Mouse (Mus musculus) spleen, postnatal 36 days (tissue): ENCODE results near the gene Rasl10a.

Source experiments
- DNase-seq, 2 experiments: peaks; one replicate each; pipeline ENCODE4 v3.0.0; 2022; ENCODE audit warnings: low spot score in 2 of 2, mixed read lengths in 1 of 2

Rasl10a gene

DNA sequence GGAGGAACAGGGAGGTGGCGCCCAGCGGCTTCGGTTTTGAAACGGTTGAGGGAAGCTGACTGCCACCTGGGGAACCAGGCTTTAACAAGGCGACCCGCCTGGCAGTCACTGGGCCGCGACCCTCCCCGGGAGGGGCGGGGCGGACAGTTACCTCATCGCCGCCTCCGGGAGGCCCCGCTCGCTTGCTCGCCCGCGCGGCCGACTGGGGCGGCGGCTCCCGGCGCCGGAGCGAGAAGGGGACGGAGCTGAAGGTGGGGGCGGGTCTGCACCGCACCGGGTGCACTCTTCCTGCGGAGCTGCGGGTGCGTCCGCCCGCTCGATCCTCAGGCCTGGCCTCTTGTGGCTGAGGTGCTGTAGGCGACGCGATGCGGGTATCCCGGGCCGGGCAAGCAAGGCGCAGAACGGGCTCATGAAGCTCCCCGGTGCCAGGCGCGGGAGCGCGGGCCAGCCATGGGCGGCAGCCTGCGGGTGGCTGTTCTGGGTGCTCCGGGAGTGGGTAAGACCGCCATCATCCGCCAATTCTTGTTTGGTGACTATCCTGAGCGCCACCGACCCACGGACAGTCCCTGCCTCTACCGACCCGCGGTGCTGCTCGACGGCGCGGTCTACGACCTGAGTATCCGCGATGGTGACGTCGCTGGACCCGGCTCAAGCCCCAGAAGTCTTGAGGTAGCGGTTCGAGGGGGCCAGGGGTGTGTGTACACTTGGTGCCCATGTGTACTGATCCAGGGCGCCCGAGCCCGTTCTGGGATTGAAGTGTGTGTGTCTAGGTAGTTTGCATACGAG is at the start of gene Rasl10a:
Gene Rasl10a, plus strand, starts transcription at position 273 of the 786 bp plus-strand sequence.
- peak; percentile 79 to 84 for DNase-seq

DNA sequence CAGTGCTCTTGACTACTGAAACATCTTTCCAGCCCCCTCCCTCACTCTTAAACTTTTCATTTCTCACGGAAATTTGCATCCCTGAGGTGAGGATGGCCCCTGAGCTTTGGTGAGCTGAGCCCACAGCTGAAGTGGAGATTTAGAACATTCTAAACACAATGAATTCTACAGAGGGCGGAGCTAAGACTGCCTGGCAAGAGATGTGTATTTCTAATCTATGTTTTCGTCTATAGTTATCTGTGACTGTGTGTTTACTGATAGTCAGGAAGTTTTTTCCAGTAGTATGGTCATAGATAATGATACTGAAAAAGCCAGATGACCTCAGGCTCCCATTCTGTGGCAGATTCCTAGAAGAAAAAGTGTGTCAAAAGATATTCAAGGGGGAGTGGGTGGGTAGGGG is 49.1 kb upstream of the Rasl10a start:
- no peak for DNase-seq

DNA sequence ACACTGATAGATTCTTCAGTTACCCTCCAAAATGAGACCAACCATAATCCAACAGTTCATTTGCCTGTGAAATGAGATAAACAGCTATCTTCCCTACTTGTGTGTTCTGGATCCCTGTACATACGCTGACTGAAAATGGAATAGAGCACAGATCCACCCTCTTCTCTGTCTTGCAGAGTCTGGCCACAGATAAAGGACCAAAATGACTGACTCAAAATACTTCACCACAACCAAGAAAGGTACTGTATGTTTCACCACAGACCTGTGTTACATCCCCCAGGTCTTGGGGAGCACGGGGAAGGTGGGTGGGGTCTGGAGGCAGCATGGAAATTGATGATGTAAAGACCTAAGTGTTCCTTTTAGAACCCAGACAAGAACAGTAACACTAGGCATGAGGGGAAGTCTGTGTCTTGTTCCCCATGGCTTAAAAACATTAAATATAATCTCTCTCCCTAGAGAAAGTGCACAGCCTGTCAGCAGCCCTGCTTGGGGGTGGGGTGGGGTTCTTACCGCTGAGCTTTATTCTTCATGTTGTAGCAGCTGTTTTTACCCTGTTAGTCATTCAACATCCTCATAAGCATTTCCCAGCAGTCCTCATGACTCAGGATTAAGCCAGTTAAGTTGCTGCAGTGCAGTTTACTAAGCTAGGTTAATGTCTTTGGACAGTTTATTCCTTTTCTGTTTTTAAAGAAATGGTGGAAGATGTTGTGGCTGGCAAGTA is 48.4 kb upstream of the Rasl10a start:
- DNase-seq = peak; percentile 10 to 42

DNA sequence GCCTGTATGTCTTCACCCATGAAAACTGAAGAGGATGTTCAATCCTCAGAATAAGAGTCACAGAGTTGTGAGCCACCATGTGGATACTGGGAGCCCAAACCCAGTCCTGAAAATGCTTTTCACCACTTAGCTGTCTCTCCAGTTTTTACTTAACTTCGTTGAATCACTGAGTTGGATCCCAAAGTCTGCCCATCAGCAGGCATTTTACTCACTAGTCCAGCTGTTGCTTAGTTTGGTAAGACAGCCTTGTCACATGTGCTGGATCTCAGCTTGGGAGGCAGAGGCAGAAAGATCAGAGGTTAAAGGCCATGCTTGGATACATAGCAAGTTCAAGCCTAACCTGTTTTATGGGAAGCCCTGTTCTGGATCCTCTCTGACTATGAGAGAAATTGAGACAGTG is 47.7 kb upstream of the Rasl10a start:
- no peak for DNase-seq

DNA sequence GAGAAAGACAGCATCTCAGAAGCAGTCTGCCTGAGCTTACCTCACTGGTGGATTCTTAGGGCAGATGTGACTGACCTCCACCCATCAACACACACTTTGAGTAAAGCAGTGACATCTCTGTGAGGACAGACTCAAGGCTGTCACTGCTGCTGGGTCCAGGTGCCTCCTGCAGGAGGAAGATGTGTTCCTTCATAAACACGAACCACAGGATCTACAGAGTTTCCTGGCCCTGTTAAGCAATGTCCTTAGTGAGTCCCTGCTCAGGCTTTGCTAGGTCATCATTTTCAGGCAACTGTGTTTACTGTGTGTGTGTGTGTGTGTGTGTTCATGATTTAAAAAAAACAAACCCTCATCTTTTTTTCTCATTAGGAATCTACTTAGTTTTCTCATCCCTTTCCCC is 46.4 kb upstream of the Rasl10a start:
- no peak for DNase-seq

DNA sequence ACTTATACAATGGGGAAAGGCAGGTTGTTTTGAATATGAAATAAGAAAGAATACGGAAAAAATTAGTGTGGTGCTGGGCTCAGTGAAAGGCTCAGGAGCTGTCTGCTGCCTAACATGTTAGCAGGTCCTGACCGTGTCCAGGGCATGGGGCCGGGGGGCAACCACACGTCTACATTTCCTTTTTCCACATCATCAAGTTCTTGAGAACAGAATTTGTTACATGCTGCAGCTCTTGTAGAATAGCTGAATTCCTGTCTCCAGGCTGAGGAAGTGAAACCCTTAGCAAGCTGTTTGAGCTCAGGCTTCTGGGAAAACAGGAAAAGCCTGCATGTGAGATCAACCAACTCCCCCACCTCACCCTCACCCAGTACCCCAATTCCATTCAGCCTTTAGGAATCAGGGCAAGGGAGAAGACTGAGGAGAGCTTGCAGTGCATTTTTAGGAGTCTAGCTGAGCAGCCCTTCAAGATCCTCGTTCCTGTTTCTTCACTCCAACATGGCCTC is 45.7 kb upstream of the Rasl10a start:
- DNase-seq = peak; percentile 10 to 20

DNA sequence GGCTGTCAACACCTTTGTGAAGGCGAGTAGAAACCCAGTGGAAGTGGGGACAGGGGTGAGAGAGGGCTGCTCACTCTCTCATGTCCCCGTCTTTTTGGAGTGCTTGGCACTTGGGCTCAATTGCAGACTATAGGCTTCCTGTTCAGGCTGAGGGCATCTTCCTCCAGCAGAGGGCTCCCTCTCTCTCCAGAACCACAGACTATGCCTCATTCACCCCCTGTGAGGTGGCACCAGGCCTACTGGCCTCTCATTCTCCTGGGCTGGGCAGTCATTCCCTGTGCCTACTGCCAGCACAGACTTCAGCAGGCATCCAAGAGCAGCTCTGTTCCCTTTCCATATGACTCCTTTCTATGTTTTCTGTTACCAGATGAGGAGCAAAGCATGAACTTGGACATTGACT is 42.2 kb upstream of the Rasl10a start:
- DNase-seq = peak; percentile 27

DNA sequence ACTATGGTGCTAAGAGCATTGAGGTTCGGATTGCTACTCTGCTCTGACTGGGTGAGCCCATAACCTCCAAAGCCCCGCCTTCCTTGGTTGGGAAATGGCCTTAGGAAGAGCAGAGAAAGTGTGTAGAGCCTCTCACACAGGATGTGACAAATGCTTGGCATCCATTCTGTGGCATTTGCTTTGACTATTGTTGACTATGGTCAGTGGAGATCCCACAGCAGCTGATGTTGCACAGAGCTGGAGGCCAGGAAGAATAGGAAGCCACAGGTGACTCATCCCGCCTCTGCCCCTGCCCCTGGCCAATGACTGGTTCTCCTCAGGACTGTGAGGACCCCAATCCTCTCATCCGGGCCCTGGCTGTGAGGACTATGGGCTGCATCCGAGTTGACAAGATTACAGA is 41.6 kb upstream of the Rasl10a start:
- DNase-seq = no peak

DNA sequence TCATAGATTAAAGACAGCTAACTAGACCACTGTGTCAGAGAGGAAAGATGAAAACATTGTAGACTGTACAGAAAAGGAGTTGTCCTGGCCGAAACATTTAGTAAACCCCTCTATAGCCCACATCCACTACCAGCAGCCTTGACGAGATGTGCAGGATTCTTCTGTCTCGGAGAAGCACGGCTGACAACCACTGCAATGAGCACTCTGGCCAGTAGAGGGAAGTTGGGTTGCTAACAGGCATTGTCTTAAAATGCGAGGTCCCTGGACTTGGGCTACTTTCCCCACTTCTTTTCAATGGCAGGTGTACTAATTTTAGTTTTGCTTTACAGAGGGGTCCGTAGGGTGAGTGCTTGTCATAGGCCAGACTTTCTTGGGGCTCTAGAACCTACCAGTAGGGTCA is 40.4 kb upstream of the Rasl10a start:
- no peak for DNase-seq

DNA sequence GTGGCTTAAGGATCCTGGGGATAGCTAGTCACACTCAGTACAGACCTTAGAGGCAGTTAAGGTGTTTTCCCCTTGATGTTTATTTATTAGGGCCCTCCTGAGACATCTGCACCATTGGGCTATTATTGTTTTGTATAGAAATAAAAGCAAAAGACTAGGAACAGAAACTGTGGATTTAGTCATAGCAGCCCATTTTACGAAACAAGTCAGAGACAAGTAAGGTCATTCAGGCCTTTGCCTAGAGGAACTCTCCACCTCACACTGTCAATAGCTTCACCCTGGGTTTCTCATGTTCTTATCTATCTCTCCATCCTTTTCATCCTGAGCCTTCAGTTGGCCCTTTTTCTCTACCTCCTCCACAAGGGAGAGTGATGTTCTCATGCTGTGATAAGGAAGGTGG is 32.8 kb upstream of the Rasl10a start:
- DNase-seq = no peak

DNA sequence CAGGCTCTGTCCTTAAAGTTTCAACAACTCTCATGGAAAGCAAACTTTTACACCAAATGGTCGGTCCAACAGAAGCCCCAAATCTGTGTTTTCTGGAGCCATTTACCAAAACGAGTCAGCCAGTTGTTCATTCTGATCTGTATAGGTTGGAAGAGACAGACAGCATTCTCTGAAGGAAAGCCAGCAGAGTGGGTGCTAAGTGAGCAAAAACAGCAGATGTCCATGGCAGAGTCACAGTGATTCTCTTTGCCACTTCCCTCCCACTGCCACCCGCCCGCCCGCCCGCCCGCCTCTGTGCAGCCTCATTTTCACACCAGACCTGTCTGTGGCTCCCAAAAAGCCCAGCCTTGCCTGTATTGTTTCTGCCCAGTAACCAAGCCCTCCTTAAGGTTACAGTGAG is 29.7 kb upstream of the Rasl10a start:
- DNase-seq = no peak

DNA sequence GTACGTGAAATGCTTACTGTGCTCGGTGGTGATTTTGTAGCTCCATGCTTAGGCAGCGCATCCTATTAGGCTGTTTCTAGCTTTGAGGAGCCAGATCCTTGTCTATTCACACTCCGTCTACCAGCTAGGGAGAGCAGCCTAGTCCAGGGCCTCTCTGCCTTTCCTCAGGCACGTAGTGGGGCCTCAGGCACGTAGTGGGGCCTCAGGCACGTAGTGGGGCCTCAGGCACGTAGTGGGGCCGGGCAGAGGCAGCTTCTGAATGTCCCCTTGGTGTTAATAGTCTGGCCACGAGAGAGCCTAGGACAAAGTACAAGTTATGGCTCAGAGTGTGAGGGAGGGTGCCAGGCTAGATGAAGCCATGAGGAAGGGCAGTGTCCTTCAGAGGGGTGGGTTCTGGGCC is 25.2 kb upstream of the Rasl10a start:
- no peak for DNase-seq

DNA sequence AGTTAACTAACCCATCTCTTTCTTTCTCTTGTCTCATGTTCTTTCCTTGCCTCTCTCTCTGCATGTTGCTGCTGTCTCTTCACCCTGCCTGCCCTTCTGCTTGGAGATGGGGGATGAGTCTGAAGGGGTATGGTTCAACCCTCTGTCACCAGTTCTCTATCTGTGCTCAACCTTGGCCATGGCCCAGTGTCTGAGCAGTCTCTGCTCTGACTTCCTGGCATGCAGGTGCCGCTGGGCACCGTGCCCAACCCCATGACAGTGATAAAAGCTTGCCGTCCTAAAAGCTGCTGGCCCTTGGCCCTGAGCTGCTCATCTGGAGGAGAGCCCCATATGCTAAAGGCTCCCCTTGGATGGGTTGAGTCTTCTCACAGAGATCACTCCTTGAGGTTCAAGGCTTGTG is 24.8 kb upstream of the Rasl10a start:
- DNase-seq = no peak

DNA sequence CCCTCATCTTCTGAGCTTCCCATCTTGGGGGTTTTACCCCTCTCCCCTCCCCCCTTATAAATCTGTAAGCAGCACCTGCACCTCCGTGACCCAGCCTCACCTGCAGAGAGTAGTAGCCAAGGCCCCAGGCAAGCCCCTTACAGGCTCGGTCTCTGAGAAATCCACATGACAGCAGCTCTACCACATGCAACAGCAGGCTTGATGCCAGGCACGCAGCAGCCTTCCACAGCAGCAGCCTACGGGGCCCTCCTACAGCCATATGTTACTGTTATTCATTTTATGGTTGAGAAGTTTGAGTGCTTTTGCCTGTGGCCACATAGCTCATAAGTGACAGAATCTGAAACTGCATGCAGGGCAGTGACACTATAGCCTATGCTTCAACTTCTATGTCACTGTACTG is 22.5 kb upstream of the Rasl10a start:
- no peak for DNase-seq

DNA sequence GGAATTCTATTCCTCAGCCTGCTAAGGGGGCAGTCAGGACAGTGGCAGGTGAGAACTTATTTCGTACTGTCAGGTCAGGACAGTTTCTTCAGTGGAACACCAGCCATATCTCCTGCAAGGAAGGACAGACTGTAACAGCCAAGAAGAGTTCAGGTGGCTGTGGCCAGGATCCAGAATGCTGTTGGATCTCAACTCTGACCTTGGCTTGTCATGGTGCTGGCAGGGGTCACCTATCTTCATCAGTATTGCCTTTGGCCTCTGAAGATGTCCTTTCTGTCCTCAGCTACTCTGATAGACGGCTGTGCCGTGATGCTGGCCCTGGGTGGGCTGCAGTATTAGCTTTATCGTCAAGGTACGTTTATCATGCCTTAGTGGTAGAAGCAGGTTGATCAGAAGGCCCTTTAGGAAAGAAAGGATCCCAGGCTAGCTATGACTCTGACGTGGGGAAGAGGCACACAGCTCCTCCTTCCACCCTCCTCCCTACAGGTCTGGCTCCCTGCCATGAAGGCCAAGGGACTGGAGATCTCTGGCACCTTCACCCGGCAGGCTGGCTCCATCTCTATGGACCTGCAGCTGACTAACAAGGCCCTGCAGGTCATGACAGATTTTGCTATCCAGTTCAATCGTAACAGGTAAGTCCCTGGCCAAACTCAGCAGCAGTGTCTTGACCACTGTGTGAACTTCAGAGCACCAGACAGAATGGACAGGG is 20.6 kb upstream of the Rasl10a start:
- no peak for DNase-seq

DNA sequence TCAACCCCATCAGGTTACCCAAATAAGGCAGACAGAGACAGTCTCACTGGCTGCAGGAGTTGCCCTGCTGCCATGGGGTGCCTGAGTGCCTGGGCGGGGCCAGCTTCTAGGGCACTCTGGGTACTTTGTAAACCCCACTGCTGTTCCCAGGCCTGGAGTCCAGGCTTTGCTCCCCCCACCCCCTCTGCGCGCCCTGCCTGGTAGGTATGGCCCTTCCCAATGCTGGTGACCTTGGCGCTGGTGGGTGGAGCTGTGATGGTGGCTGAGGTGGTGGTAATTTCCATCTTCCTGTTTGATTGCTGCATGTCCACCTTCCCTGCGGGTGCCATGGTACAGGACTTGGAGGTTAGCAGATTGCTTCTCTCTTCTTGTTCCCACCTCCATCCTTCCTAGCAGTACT is 17.3 kb upstream of the Rasl10a start:
- no peak for DNase-seq

DNA sequence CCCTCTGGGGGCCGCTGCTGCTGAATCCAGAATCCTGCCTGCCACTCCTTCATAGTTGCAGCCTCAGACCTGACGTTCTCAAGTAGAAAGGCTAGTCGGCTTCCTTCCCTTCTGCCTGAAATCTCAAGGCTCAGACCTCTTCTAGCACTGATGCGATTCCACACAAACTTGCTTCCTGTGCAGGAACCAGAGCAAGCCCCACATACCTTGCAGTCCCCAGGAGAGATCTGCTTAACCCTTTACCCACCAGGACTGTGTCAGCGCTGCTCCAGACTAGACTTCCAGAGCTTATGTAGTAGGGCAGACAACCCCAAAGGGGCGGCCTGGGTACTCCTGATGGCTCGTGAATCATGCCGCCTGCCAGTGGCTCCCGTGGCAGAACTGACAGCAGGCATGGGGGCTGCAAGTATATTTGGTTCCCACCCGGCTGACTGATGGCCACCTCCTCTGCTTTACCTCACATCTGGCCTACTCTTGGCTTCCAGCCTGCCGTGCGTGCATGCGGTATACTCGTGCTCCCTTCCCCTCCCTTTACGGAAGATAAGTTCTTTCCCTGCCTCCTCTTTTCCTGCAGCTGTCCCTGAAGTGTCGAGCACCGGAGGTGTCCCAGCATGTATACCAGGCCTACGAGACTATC is 16.7 kb upstream of the Rasl10a start:
- no peak for DNase-seq

DNA sequence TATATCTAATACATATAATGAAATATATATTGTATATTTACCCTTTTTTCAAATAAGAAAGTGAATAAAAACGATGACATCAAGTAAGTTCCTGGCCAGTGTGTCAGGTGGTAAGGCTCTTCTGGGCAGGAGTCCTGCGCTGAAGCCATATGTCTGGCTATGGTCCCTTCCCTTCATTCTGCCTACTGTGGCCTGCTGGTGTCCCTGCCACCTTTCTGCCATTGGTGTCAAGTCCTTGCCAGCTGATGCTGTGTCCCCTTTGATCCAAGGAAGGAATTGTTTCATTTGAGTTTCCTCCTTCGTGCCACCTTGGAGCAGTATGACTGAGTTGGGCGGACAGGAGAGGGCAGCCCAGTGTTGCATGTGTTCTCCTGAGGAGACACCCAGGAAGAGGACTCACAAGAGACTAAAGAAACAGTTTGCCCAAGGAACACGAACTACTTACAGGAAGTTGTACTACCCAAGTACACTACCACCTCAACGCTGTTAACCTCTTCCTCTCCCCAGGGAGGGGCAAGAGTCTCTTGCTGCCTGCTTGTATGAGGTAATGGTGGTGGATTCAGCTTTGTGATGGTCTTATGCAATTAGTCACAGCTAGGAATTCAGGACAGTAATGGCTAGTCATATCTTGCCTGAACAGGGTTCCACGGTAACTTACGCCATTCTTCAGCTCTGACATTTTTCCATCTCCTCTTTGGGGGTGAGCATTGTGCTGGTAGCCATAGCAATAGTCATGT is 15.1 kb upstream of the Rasl10a start:
- DNase-seq = no peak

DNA sequence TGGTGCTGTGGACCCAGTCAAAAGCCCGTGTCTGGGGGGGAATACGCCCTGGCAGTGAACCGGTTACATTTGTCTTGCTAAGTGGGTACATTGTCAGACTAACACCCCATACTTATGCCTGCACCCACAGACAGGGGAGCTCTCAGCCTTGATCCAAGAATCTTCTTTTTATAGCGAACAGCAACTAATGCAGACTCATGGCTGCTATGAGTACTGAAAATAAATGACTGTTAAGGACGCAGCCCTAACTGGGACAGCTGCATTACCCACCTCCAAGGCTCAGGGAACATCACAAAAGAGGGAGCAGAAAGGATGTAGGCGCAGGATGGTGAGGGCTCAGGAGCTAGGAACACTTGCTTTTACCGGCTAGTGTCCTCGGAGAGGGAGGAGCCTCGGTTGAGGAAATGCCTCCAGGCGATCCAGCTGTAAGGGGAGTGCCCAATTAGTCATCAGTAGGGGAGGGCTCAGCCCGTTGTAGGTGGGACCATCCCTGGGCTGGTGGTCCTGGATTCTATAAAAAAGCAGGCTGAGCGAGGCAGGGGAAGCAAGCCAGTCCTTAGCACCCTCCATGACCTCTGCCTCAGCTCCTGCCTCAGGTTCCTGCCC is 11.5 kb upstream of the Rasl10a start:
- DNase-seq = no peak

DNA sequence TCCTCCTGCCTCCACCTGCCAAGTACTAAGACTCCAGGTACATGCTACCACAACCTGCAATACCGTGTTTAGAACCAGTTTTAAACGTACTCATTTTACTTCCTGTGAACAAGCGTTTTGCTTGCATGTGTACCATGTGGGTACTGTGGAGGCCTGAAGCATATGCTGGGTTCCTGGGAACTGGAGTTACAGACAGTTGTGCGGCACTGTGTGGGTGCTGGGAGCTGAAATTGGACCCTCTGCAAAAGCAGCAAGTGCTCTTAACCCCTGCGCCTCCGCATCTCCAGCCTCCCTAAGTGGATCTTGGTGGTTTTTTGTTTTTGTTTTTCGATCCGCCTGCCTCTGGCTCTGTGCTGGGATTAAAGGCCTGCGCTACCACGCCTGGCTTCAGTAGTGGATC is 6.3 kb upstream of the Rasl10a start:
- DNase-seq = no peak
